Mouse (Mus musculus) embryonic facial prominence, embryonic 10.5 days (tissue): ENCODE results near the gene Hpgd. TPM values are rescaled to one million over a fixed set of nuclear protein-coding genes. Genes with fewer than 3 reads are reported as not detected.
"Not testable (repeated sequence)": the region's sequence is repeated elsewhere in the genome, so short reads cannot be mapped to it uniquely, and the experiment has no call there.

Source experiments
- DNase-seq: peaks from one replicate; pipeline ENCODE4 v3.0.0-alpha.2; 2017; ENCODE audit warnings: low spot score
- H3K27ac ChIP-seq: fragments of 300-500 bp; sonication (generic); replicated peaks from 2 replicates; pipeline ENCODE4 v1.5.1; 2016; ENCODE audit warnings: mild to moderate bottlenecking
- H3K27me3 ChIP-seq: fragments of 300-500 bp; sonication (generic); replicated peaks from 2 replicates; pipeline ENCODE4 v1.6.1; 2016; ENCODE audit warnings: low read depth, mild to moderate bottlenecking; ENCODE audit not compliant: poor library complexity, severe bottlenecking
- H3K36me3 ChIP-seq: fragments of 300-500 bp; sonication (generic); replicated peaks from 2 replicates; pipeline ENCODE4 v1.6.1; 2016; ENCODE audit warnings: mild to moderate bottlenecking, moderate library complexity
- H3K4me1 ChIP-seq: fragments of 300-500 bp; sonication (generic); 2 replicates; pipeline ENCODE4 v1.6.1; 2016
- H3K4me3 ChIP-seq: fragments of 300-500 bp; sonication (generic); 2 replicates; pipeline ENCODE4 v1.5.1; 2016; ENCODE audit warnings: mild to moderate bottlenecking, moderate library complexity
- H3K9me3 ChIP-seq: fragments of 300-500 bp; sonication (generic); 2 replicates; pipeline ENCODE4 v1.6.1; 2016; ENCODE audit warnings: mild to moderate bottlenecking
- WGBS: fragments of 180-500 bp; shearing (Covaris S2); methylation state at CpG from one replicate; pipeline ENCODE4 v1.1.7; 2016; 5-methylcytosine and 5-hydroxymethylcytosine counted together
- polyA plus RNA-seq: library from polyadenylated mRNA; unstranded; fragments of >200 nt; fragmentation: Nextera tagmentation; extraction: Ambion mirVana; gene quantifications from 2 replicates; pipeline ENCODE4 v1.2.1, GENCODE M21; 2016

Gene Hpgd
- polyA plus RNA-seq, 1 experiment from 2014 or later: 21.4 TPM

- Histone ChIP-seq H3K27ac (no peak overlapping the region), H3K4me1 (peaks cover 15% of the 10 kb centered on the region), H3K4me3 (no peak overlapping the region), H3K36me3 (no peaks in the 10 kb centered on the region), H3K9me3 (no peaks in the 10 kb centered on the region), H3K27me3 (peaks cover 9% of the 10 kb centered on the region)
- WGBS: 86% methylated on average over 7 of the region's 7 CpGs
- DNase-seq: no peak
Observed at GRCm38 (mm10) chr8:56287370-56288072, 6.9 kb upstream of the Hpgd start.

GRCm38 (mm10) chr8:56292318-56292717 lies 2.1 kb upstream of the Hpgd start:
- peaks cover 20% of the 10 kb centered on the region for H3K4me1 ChIP-seq
- peaks cover 46% of the 10 kb centered on the region for H3K27me3 ChIP-seq
- H3K4me3 ChIP-seq: no peak overlapping the region
- H3K27ac ChIP-seq: no peak overlapping the region
- no peaks in the 10 kb centered on the region for H3K36me3 ChIP-seq
- no peak for DNase-seq
- WGBS: 90% methylated on average over 7 of the region's 7 CpGs
- H3K9me3 ChIP-seq: no peaks in the 10 kb centered on the region

GRCm38 (mm10) chr8:56293480-56293879 lies 905 bp upstream of the Hpgd start:
- no peak overlapping the region for H3K4me3 ChIP-seq
- DNase-seq: peak; percentile 52
- no peaks in the 10 kb centered on the region for H3K36me3 ChIP-seq
- 5% methylated on average over 8 of the region's 8 CpGs for WGBS
- peak overlapping the region; percentile 48; the same call in 1 of the 2 replicates for H3K27ac ChIP-seq
- peaks cover 20% of the 10 kb centered on the region for H3K4me1 ChIP-seq
- H3K27me3 ChIP-seq: peaks cover 46% of the 10 kb centered on the region
- no peaks in the 10 kb centered on the region for H3K9me3 ChIP-seq

- no peak for DNase-seq
- WGBS: 22% methylated on average over 14 of the region's 14 CpGs
- peak overlapping the region; percentile 75 for H3K27ac ChIP-seq
- peaks cover 46% of the 10 kb centered on the region for H3K27me3 ChIP-seq
- peaks cover 20% of the 10 kb centered on the region for H3K4me1 ChIP-seq
- no peaks in the 10 kb centered on the region for H3K36me3 ChIP-seq
- peak overlapping the region; percentile 69 for H3K4me3 ChIP-seq
- H3K9me3 ChIP-seq: no peaks in the 10 kb centered on the region
Observed at GRCm38 (mm10) chr8:56294886-56295555, 636 bp downstream of the Hpgd start.

GRCm38 (mm10) chr8:56299421-56299820 lies 5.0 kb downstream of the Hpgd start:
- no peak overlapping the region for H3K4me3 ChIP-seq
- DNase-seq: no peak
- no peak overlapping the region for H3K27ac ChIP-seq
- H3K36me3 ChIP-seq: no peaks in the 10 kb centered on the region
- WGBS: 75% methylated on average over 5 of the region's 5 CpGs
- no peaks in the 10 kb centered on the region for H3K9me3 ChIP-seq
- H3K27me3 ChIP-seq: peaks cover 20% of the 10 kb centered on the region
- peaks cover 9% of the 10 kb centered on the region; the same call in 1 of the 2 replicates for H3K4me1 ChIP-seq

GRCm38 (mm10) chr8:56301303-56301702 lies 6.9 kb downstream of the Hpgd start:
- H3K27me3 ChIP-seq, H3K36me3 ChIP-seq, H3K4me3 ChIP-seq, H3K4me1 ChIP-seq, DNase-seq, H3K27ac ChIP-seq, H3K9me3 ChIP-seq: not testable (repeated sequence)
- WGBS: 87% methylated on average over 3 of the region's 3 CpGs

- Histone ChIP-seq H3K4me1 (no peaks in the 10 kb centered on the region; the same call in 1 of the 2 replicates), H3K27me3 (no peaks in the 10 kb centered on the region), H3K27ac (no peak overlapping the region), H3K9me3 (no peaks in the 10 kb centered on the region), H3K4me3 (no peak overlapping the region), H3K36me3 (no peaks in the 10 kb centered on the region)
- no peak for DNase-seq
- WGBS: 81% methylated on average over 7 of the region's 7 CpGs
Observed at GRCm38 (mm10) chr8:56304595-56304994, 10.2 kb downstream of the Hpgd start.

- no peaks in the 10 kb centered on the region for H3K9me3 ChIP-seq
- H3K36me3 ChIP-seq: no peaks in the 10 kb centered on the region; the same call in 1 of the 2 replicates
- H3K27me3 ChIP-seq: no peaks in the 10 kb centered on the region
- no peaks in the 10 kb centered on the region; the same call in 1 of the 2 replicates for H3K4me1 ChIP-seq
- H3K27ac ChIP-seq: no peak overlapping the region
- WGBS: 90% methylated on average over 2 of the region's 2 CpGs
- no peak for DNase-seq
- H3K4me3 ChIP-seq: no peak overlapping the region
Observed at GRCm38 (mm10) chr8:56313622-56314021, 19.2 kb downstream of the Hpgd start.

- Histone ChIP-seq H3K9me3 (no peaks in the 10 kb centered on the region), H3K27me3 (no peaks in the 10 kb centered on the region), H3K36me3 (no peaks in the 10 kb centered on the region; the same call in 1 of the 2 replicates), H3K4me1 (no peaks in the 10 kb centered on the region), H3K27ac (no peak overlapping the region), H3K4me3 (no peak overlapping the region)
- WGBS: 79% methylated on average over 3 of the region's 3 CpGs
- DNase-seq: no peak
Observed at GRCm38 (mm10) chr8:56315189-56315588, 20.8 kb downstream of the Hpgd start.

- no peaks in the 10 kb centered on the region for H3K9me3 ChIP-seq
- no peaks in the 10 kb centered on the region for H3K36me3 ChIP-seq
- no peak overlapping the region for H3K4me3 ChIP-seq
- WGBS: 94% methylated on average over 1 of the region's 1 CpGs
- no peak for DNase-seq
- H3K4me1 ChIP-seq: 0 out of 2 replicates have a peak, but pooled peaks cover 2% of the 10 kb centered on the region
- H3K27ac ChIP-seq: no peak overlapping the region
- no peaks in the 10 kb centered on the region for H3K27me3 ChIP-seq
Observed at GRCm38 (mm10) chr8:56323276-56323675, 28.9 kb downstream of the Hpgd start.

GRCm38 (mm10) chr8:56327709-56328108 lies 33.3 kb downstream of the Hpgd start:
- Histone ChIP-seq H3K4me1 (0 out of 2 replicates have a peak, but pooled peaks cover 2% of the 10 kb centered on the region), H3K9me3 (no peaks in the 10 kb centered on the region), H3K27ac (no peak overlapping the region), H3K4me3 (no peak overlapping the region), H3K27me3 (no peaks in the 10 kb centered on the region), H3K36me3 (no peaks in the 10 kb centered on the region)
- WGBS: 61% methylated on average over 3 of the region's 3 CpGs
- DNase-seq: no peak

GRCm38 (mm10) chr8:56328130-56328542 lies 33.8 kb downstream of the Hpgd start:
- WGBS: 51% methylated on average over 3 of the region's 3 CpGs
- H3K36me3 ChIP-seq: no peaks in the 10 kb centered on the region
- DNase-seq: peak; percentile 20
- no peak overlapping the region for H3K27ac ChIP-seq
- H3K4me1 ChIP-seq: 0 out of 2 replicates have a peak, but pooled peaks cover 2% of the 10 kb centered on the region
- no peaks in the 10 kb centered on the region for H3K9me3 ChIP-seq
- no peak overlapping the region for H3K4me3 ChIP-seq
- no peaks in the 10 kb centered on the region for H3K27me3 ChIP-seq
